Mouse (Mus musculus): ENCODE measurements at regions not wholly inside any gene's neighbourhood (a gene's known extent, or its start where the extent isn't known, plus 50 kb on each side); places are given as distances from the start of the nearest gene placed in this dataset.

- TF ChIP-seq POLR2A (IDR thresholded peaks at IDR 0.05; ENCODE audit: insufficient read length, low read depth) (no peak), MAX (IDR thresholded peaks at IDR 0.05; ENCODE audit: low read depth) (no peak), POLR2AphosphoS2 (IDR thresholded peaks at IDR 0.05; ENCODE audit: insufficient read length, low read depth) (no peak), SRF (IDR thresholded peaks at IDR 0.05; ENCODE audit: control insufficient read depth, insufficient read length, low read depth) (no peak), MYOG (IDR thresholded peaks at IDR 0.05; ENCODE audit: control insufficient read depth in 1 of 3, insufficient read depth in 1 of 3, insufficient read length in 2 of 3, low read depth in 2 of 3) (no peak), MYOD1 (IDR thresholded peaks at IDR 0.05; ENCODE audit: control insufficient read depth in 1 of 3, insufficient read length in 2 of 3, low read depth in 2 of 3) (no peak), TCF12 (IDR thresholded peaks at IDR 0.05; ENCODE audit: insufficient read depth, poor library complexity, severe bottlenecking) (no peak), E2F4 (IDR thresholded peaks at IDR 0.05; ENCODE audit: insufficient read depth) (no peak), REST (IDR thresholded peaks at IDR 0.05; ENCODE audit: insufficient read depth, insufficient read length) (no peak), CEBPB (IDR thresholded peaks at IDR 0.05; ENCODE audit: insufficient read depth, poor library complexity, severe bottlenecking) (no peak), TCF3 (IDR thresholded peaks at IDR 0.05; ENCODE audit: insufficient read length, low read depth) (no peak)
Measured at GRCm38 (mm10) chr13:111933526-111934240, 124.9 kb upstream of the Map3k1 start.

Data from myocyte (in vitro differentiated cells).